Mouse (Mus musculus): ENCODE measurements at regions not wholly inside any gene's neighbourhood (a gene's known extent, or its start where the extent isn't known, plus 50 kb on each side); places are given as distances from the start of the nearest gene placed in this dataset.

- DNase-seq (ENCODE audit: low spot score), result no peak
These were observed 134.8 kb downstream of the Gm9817 start for GRCm38 (mm10) chr13:45213116-45213834.

- DNase-seq (ENCODE audit: low spot score), result no peak
These were observed 139.8 kb downstream of the Gm9817 start for GRCm38 (mm10) chr13:45218251-45218650.

- no peak for DNase-seq (ENCODE audit: low spot score)
These were observed 141.2 kb downstream of the Gm9817 start for GRCm38 (mm10) chr13:45219671-45220070.

- no peak for DNase-seq (ENCODE audit: low spot score)
These were observed 152.3 kb downstream of the Gm9817 start for GRCm38 (mm10) chr13:45230804-45231203.

DNA sequence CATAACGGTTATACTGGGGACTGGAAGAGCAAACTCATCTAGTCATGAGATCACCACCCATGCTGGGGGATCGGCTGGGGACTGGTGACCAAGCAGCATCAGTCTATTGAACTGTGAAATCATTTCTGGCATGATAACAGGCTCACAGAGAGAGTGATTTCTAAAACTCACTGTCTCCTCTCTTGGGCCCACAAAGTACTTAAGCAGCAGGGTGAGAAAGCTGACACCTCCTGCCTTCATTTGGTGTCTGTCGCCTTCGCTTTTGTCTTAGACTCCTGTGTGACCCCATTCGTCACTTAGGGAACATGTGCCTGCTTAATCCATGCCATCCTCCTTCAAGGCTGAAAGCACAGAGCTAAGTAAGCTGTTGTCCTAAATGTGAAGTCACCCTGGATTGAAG lies 154.3 kb upstream of the Mylip start:
- no peak for DNase-seq (ENCODE audit: low spot score)

DNA sequence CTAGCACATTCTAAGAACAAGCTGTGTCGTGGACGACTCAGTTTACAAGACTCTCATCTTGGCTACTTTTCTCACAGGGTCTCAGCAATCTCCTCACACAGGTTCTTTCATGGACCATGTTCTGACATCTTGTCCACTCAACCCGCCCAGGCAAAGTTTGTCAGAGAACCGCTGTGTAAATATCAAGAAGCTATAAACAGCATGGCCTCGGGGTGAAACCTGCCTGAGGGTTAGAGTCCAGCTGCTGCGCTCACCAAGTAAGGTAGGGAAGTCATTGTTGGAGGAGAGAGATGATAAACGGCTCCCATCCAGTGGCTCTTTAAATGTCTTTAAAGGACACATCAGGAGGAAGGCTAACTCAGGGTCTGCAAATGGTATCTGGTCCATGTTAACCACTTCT lies 151.3 kb upstream of the Mylip start:
- DNase-seq (ENCODE audit: low spot score), result no peak

DNA sequence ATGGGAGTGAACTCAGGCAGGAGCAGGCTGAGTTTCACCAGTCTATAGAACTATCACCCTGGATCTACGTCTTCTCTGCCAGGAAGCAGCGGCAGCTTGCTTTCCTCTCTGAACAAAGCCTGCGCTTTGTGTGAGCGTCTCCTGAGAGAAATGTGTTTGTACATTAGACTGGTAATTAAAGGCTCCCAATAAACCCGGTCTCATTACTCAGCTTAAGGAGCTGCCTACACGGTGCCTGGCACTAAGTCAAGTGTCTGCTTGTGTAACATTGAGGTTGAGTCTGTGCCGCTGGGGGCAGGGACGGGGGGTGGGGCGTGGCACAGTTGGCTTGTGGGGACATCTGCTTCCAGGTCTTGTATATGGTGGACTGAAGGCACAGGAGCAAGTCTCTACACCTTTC lies 150.4 kb upstream of the Mylip start:
- peak; percentile 34 for DNase-seq (ENCODE audit: low spot score)

GRCm38 (mm10) chr13:45240009-45240653 lies 149.4 kb upstream of the Mylip start:
- no peak for DNase-seq (ENCODE audit: low spot score)

- DNase-seq (ENCODE audit: low spot score), result no peak
These were observed 147.3 kb upstream of the Mylip start for GRCm38 (mm10) chr13:45242261-45242660.

DNA sequence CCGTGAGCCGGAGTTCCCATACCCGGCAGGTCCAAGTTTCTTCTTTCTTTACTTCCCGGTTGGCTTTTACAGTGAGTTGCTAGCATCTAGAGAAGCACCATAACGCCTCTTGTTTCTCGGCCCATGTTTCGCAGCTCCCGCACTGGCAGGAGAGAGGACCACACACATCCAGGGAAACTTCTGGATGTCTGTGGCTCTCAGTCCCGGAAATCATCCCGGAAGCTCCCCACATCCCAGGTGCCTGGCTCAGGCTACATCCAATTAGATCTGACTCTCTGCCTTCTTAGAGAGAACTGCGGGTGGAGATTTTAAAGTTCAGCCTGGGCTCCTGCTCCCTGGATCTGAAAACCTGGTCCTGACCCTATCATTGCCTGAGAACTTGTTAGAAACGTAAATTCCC lies 146.8 kb upstream of the Mylip start:
- no peak for DNase-seq (ENCODE audit: low spot score)

DNA sequence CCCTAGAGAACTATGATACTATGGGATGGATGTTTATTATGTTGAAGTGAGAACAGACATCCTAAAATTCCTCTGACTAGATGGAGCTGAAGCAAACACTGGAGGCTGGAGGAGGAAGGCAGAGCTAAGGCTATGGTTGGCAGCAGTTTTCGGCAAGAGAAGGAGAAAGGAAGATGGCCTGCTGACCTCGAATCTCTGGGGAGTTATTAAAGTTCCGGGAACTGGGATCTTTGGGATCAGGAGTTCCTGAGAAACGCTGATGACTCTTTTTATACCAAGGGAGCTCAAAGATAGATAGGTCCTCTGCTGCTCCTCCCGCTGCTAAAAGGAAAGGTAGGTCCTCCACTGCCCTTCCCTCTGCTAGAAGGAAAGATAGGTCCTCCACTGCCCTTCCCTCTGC lies 143.9 kb upstream of the Mylip start:
- DNase-seq (ENCODE audit: low spot score), result no peak

GRCm38 (mm10) chr13:45246341-45246740 lies 143.2 kb upstream of the Mylip start:
- DNase-seq (ENCODE audit: low spot score), result no peak

DNA sequence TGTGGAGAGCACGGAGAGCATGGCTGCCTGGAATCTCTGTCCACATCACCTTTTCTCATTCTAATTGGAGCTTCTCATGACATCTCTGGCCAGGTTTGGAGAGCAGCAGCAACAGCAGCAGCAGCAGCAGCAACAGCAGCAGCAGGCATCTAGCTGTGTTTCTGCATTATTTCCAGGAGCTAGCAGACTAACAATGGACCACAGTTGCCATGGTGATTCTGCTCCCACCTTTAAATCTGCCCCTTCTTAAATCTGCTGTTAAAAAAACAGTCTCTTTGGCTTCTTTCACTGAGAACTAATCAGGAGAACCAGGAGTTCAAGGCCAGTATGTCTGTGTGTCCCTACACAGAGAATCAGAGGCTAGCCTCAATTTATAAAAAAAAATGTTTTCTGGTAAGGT lies 139.5 kb upstream of the Mylip start:
- DNase-seq (ENCODE audit: low spot score), result no peak

DNA sequence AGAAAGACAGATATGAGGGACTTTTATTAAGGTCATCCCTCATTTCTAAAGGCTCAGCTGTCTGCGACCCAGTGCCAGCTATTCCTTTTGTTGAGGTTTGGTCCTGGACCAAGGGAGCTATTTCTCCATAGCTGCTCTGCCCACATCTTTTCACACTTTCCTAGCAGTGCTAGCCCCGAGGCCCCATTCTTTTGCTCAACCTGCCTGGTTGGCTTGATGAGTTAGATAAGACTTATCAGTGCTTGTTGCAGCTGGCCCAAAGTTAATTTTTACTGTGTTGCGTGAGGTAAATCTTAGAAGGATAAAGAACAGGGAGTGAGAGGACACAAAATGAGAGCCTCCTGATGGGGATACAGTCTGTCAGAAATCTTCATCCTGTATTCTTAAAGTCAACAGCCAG lies 138.5 kb upstream of the Mylip start:
- DNase-seq (ENCODE audit: low spot score), result no peak

- DNase-seq (ENCODE audit: low spot score), result no peak
These were observed 137.4 kb upstream of the Mylip start for GRCm38 (mm10) chr13:45252126-45252525.

DNA sequence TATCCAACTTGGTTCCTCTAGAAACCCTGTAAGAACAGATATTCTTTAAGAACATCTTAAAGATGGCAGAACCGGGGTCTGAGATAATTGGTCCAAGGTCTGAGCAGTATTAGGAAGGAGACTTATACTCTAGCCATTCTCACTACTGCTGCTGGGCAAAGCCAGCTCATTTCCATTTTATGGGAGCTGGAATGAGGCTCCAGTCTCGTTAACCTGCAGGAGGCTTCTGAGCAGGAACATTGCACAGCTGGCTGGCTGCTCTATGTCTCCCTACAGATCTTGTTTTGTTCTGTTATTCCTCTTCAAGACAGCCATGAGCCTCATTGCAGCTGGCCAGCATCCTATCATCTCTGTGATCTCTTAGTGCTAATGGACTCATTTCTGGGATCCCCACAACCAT lies 136.3 kb upstream of the Mylip start:
- DNase-seq (ENCODE audit: low spot score), result no peak

DNA sequence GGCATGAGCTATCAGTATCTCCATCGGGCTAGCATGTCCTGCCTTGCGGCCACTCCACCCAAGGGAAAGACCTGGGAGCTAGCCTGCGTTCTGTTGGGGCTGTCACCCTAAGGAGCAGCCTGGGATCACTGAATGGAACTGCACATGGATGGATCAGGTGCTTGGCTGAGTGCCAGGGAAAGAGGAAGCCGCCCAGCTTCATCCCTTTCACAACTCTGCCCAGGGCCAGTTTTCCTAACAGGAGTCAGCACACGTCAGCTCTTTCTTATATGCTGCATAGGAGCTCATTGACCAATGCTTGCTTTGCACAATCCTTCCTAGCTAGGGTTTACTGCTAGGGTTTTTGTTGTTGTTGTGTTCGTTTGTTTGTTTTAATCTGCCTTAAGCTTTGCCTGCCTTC lies 134.3 kb upstream of the Mylip start:
- DNase-seq (ENCODE audit: low spot score), result no peak

DNA sequence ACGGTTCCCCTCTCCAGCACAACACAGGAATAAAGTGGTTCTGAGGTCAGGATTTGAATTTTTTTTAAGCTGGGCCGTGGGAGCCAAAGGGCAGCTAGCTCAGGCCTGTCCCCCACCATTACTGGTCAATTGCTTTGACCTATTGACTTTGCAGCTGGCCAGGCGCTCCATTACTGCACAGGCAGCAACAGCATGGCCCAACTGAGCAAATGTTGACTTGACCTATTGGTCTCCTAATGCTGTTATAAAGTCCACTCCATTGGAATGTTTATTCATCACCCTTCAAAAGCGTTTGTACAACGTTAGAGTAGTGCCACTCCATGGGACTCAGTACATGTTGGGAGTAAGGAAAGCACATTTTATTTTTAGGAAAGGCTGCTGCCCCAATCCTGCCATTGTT lies 127.5 kb upstream of the Mylip start:
- DNase-seq (ENCODE audit: low spot score), result peak; percentile 79

DNA sequence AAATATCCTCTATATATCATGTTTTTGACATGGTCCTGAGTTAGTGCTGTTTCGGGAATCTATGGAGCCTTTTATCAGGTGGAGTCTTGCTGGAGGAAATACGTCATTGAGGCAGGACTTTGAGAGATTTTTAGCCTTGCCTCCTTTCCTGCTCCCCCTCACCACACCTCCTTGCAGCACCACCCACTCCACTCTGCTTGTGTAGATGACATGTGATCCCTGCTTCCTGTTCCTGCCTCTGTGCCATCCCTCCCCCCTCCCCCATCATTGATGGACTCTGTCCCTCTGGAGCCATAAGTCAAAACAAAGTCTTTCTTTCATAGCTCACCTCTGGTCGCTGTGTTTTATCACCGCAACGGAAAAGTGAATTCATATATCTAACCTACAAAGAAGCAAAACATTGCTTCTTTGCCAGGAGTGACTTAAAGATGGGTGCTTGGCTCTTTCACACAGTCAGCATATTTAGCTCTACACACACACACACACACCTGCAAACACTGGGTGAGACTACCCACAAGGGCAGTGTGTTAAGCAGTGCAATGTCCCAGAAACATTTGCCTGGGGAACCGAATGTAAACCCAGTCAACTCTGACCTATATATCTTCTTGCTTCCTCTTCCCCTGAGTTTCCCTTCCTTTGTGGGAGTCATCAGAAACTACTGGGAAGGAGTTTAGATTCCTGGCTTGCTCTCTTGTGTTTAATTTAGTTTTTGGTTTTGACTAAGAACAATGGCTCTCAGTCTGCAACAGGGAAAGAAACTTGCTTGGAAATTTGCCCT lies 123.1 kb upstream of the Mylip start:
- no peak for DNase-seq (ENCODE audit: low spot score)

GRCm38 (mm10) chr13:45267446-45267845 lies 122.1 kb upstream of the Mylip start:
- DNase-seq (ENCODE audit: low spot score), result no peak

DNA sequence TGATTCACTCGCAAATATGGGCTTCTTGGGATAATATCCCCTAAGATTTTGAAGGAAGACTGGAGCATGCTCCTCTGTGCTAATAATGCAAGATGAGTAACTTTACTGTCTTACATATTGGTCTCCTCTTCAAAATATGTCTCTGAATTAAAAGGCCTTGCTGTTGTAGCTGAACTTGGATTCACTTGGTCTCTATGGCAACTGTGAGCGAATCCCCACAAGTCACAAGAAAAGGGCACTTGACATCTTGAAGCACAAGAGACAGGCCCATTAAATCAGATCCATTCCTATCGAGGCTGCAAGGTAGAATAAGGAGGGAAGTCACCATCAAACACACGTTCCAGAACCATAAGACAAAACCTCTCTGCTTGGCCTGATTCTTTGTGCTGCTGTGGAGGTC lies 121.6 kb upstream of the Mylip start:
- no peak for DNase-seq (ENCODE audit: low spot score)

DNA sequence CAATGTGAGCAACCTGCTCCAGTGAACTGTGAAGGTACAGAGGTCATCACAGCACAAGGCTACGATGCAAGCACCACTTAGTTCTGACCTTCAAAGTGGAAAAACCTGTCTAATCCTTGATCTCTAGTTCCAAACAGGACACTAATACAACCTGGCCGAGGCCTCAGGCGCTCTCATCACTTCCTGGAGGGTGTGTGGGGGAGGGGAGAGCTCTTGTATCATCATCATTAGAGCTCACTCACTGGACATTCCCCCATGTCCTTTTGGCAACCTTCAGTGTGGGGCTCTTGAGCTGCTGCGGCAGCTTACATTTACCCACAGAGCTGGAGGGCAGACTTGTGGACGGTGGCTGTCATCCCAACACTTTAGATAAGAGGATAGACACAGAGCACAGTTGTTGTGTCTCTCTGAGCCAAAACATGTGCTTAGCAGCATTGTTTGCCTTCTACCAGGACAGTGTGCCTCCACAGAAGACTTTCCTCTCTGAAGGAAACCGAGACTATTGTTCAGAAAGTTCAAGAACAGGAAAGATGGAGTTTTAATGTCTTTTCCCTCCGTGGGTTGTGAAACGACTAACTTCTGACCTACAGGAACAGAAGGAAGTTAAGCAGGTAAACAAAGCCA lies 115.2 kb upstream of the Mylip start:
- DNase-seq (ENCODE audit: low spot score), result peak; percentile 47

DNA sequence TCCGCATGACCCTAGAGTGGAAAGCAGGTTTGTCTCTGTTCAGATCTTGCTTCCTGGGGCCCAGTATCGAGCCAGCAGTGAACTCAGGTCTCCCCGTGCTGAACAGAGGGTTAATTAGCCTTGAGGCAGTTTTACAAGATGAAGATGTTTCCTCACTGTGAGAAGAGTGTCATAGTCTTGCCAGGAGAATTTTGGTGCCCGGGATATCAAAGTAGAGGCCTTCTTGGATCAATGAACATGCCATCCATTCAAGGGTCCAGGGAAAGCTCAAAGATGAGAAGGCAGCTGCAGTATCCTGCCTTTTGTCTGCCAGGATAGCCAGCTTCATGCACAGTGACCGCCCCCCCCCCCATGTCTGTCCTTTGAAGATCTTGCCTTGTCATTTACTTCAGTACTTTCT lies 114.2 kb upstream of the Mylip start:
- no peak for DNase-seq (ENCODE audit: low spot score)
